Mouse (Mus musculus): ENCODE data around the gene Cldn16. TPM values are rescaled to one million over a fixed set of nuclear protein-coding genes. Genes with fewer than 3 reads are reported as not detected.

The Cldn16 gene
- polyA plus RNA-seq, 1 experiment from 2014 or later, result 4.9 TPM

Other genes with a start within 250 kb of the Cldn16 start
- gene Cldn1, start 91.3 kb upstream of the Cldn16 start, polyA plus RNA-seq (2015; fragmentation: Nextera tagmentation; extraction: Ambion mirVana), result 34.8 and 35.6 TPM in 2 replicates
- not detected in 2 replicates for gene Tmem207, start 63.6 kb downstream of the Cldn16 start, polyA plus RNA-seq (2015; fragmentation: Nextera tagmentation; extraction: Ambion mirVana)
- gene Il1rap, start 118.6 kb downstream of the Cldn16 start, polyA plus RNA-seq (2015; fragmentation: Nextera tagmentation; extraction: Ambion mirVana), result 11.1 and 11.2 TPM in 2 replicates

Measured in kidney, embryonic 15.5 days (tissue).